Mouse (Mus musculus): ENCODE results near the gene Foxr1. TPM values are rescaled to one million over a fixed set of nuclear protein-coding genes. Genes with fewer than 3 reads are reported as not detected.
A peak's percentile ranks its signal among the peaks of the same experiment; 100 is the strongest.
"Not testable (repeated sequence)": the region's sequence is repeated elsewhere in the genome, so short reads cannot be mapped to it uniquely, and the experiment has no call there.

Gene Foxr1
- polyA plus RNA-seq, 1 experiment from 2014 or later, result not detected

DNA sequence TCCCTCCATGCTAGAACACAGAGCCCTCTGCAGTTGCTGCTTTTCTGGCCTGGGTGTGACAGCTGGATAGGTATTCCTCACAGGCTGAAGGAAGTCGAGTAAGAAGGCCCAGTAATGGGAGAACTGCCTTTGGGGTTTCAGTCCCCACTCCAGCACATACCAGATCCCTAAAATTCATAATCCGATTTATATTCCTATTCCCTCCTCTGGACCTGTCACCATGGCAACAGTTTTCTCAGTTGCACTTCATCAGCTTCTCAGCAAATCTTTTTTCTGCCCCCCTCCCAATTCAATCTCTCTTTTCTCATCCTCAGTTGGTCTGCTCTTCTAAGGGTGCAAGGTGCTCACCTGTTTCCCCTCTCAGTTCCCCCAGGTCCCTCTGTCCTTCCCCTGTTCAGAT, 27.9 kb upstream of the Foxr1 start:
- no peak for DNase-seq (ENCODE audit: low spot score)
- Histone ChIP-seq H3K27me3 (ENCODE audit: low read depth, poor library complexity, severe bottlenecking) (no peaks in the 10 kb centered on the region), H3K27ac (replicated peaks) (no peak overlapping the region), H3K36me3 (no peaks in the 10 kb centered on the region), H3K4me1 (peaks cover 13% of the 10 kb centered on the region), H3K9me3 (replicated peaks) (no peaks in the 10 kb centered on the region), H3K4me3 (no peak overlapping the region)
- 64% methylated on average over 2 of the region's 2 CpGs for WGBS

GRCm38 (mm10) chr9:44468224-44468623, 27.3 kb upstream of the Foxr1 start:
- WGBS, result 69% methylated on average over 7 of the region's 7 CpGs

GRCm38 (mm10) chr9:44461950-44462349, 21.0 kb upstream of the Foxr1 start:
- DNase-seq (ENCODE audit: low spot score), result no peak
- no peaks in the 10 kb centered on the region for H3K27me3 ChIP-seq (ENCODE audit: low read depth, poor library complexity, severe bottlenecking)
- no peak overlapping the region for H3K4me3 ChIP-seq
- H3K4me1 ChIP-seq, result peaks cover 17% of the 10 kb centered on the region
- no peaks in the 10 kb centered on the region for H3K36me3 ChIP-seq
- WGBS, result 85% methylated on average over 5 of the region's 5 CpGs
- H3K27ac ChIP-seq (replicated peaks), result no peak overlapping the region
- no peaks in the 10 kb centered on the region for H3K9me3 ChIP-seq (replicated peaks)

More at GRCm38 (mm10) chr9:44468224-44468623, 27.3 kb upstream of the Foxr1 start:
- Histone ChIP-seq H3K4me1 (peaks cover 13% of the 10 kb centered on the region), H3K36me3 (no peaks in the 10 kb centered on the region), H3K27ac (replicated peaks) (0 out of 2 replicates have a peak overlapping the region, but pooled peaks have one; percentile 6), H3K4me3 (no peak overlapping the region), H3K9me3 (replicated peaks) (no peaks in the 10 kb centered on the region), H3K27me3 (ENCODE audit: low read depth, poor library complexity, severe bottlenecking) (no peaks in the 10 kb centered on the region)
- no peak for DNase-seq (ENCODE audit: low spot score)

- peak; percentile 92 for DNase-seq (ENCODE audit: low spot score)
- Histone ChIP-seq H3K4me3 (peak overlapping the region; percentile 29), H3K4me1 (peaks cover 43% of the 10 kb centered on the region), H3K27ac (replicated peaks) (peak overlapping the region; percentile 77), H3K9me3 (replicated peaks) (no peaks in the 10 kb centered on the region), H3K27me3 (ENCODE audit: low read depth, poor library complexity, severe bottlenecking) (peaks cover 38% of the 10 kb centered on the region), H3K36me3 (no peaks in the 10 kb centered on the region)
- WGBS, result 3% methylated on average over 11 of the region's 11 CpGs
These were observed 16.3 kb upstream of the Foxr1 start for GRCm38 (mm10) chr9:44457035-44457742.

GRCm38 (mm10) chr9:44454891-44455220, 13.9 kb upstream of the Foxr1 start, which contains the start of gene Upk2:
Gene Upk2 (minus strand): TSS chr9:44454976.
- Histone ChIP-seq H3K9me3 (replicated peaks) (no peaks in the 10 kb centered on the region), H3K4me1 (peaks cover 43% of the 10 kb centered on the region), H3K27ac (replicated peaks) (peak within 1 kb of the TSS; percentile 52; the same call in 1 of the 2 replicates), H3K36me3 (no peaks in the 10 kb centered on the region), H3K27me3 (ENCODE audit: low read depth, poor library complexity, severe bottlenecking) (peaks cover 39% of the 10 kb centered on the region), H3K4me3 (no peak within 1 kb of the TSS)
- DNase-seq (ENCODE audit: low spot score), result no peak
- WGBS, result 16% methylated on average over 4 of the region's 4 CpGs

- H3K27ac ChIP-seq (replicated peaks), result peak overlapping the region; percentile 46; the same call in 1 of the 2 replicates
- H3K27me3 ChIP-seq (ENCODE audit: low read depth, poor library complexity, severe bottlenecking), result peaks cover 39% of the 10 kb centered on the region
- no peak overlapping the region for H3K4me3 ChIP-seq
- H3K4me1 ChIP-seq, result peaks cover 43% of the 10 kb centered on the region
- H3K9me3 ChIP-seq (replicated peaks), result no peaks in the 10 kb centered on the region
- 9% methylated on average over 14 of the region's 14 CpGs for WGBS
- peak; percentile 84 for DNase-seq (ENCODE audit: low spot score)
- no peaks in the 10 kb centered on the region for H3K36me3 ChIP-seq
These were observed 13.4 kb upstream of the Foxr1 start for GRCm38 (mm10) chr9:44454132-44454890.

GRCm38 (mm10) chr9:44450387-44450786, 9.5 kb upstream of the Foxr1 start:
- no peaks in the 10 kb centered on the region for H3K36me3 ChIP-seq
- H3K27me3 ChIP-seq (ENCODE audit: low read depth, poor library complexity, severe bottlenecking), result peaks cover 32% of the 10 kb centered on the region
- H3K27ac ChIP-seq (replicated peaks), result no peak overlapping the region
- H3K4me1 ChIP-seq, result peaks cover 13% of the 10 kb centered on the region
- H3K4me3 ChIP-seq, result no peak overlapping the region
- no peak for DNase-seq (ENCODE audit: low spot score)
- no peaks in the 10 kb centered on the region for H3K9me3 ChIP-seq (replicated peaks)

DNA sequence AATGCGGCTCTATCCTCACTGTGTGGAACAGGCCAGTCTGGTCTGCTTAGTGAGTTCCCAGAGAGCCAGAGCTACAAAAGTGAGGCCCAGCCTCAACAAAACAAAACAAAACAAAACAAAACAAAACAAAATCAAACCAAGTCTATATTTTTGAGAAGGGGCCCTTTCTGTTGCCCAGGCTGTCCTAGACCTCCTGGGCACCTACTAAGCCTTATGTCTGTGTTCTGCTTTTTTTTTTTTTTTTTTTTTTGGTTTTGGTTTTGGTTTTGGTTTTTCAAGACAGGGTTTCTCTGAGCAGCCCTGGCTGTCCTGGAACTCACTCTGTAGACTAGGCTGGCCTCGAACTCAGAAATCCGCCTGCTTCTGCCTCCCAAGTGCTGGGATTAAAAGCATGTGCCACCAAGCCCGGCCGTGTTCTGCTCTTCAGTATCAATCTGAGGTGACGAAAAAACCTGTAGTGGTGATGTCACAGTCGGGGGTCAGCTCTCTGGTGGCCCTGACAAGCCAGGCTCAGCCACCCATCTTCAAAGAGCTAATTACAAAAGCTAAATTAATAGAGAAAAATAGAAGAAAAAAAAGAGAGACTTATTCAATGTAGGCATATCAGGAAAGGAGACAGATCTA, 3.6 kb upstream of the Foxr1 start:
- H3K27ac ChIP-seq (replicated peaks); H3K36me3 ChIP-seq; H3K27me3 ChIP-seq (ENCODE audit: low read depth, poor library complexity, severe bottlenecking); H3K9me3 ChIP-seq (replicated peaks); DNase-seq (ENCODE audit: low spot score); H3K4me1 ChIP-seq; H3K4me3 ChIP-seq: not testable (repeated sequence)
- 84% methylated on average over 7 of the region's 7 CpGs for WGBS

DNA sequence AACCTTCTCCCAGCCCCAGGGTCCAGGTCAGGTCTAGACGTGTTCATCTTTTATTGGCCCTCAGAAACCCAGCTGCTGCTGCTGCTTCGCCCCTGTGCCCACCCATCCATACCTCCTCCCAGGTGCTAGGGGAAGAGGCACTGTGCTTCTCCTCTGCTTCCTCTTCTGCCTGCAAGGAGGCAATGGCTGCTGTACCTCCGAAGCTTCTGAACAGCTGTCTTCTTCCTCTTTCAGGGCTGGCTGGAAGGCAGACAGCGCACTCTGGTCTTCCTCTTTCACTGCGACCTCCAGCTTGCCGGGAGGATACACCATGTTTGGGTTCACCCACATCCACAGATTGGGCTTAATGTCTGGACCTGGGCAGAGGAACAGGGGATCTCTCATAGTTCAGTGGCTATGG, 5.2 kb downstream of the Foxr1 start:
- Histone ChIP-seq H3K27me3 (ENCODE audit: low read depth, poor library complexity, severe bottlenecking) (no peaks in the 10 kb centered on the region), H3K4me1 (peaks cover 8% of the 10 kb centered on the region), H3K36me3 (no peaks in the 10 kb centered on the region), H3K4me3 (no peak overlapping the region), H3K27ac (replicated peaks) (no peak overlapping the region), H3K9me3 (replicated peaks) (no peaks in the 10 kb centered on the region)
- no peak for DNase-seq (ENCODE audit: low spot score)
- 84% methylated on average over 6 of the region's 6 CpGs for WGBS

- 61% methylated on average over 5 of the region's 5 CpGs for WGBS
- Histone ChIP-seq H3K4me3 (no peak overlapping the region), H3K9me3 (replicated peaks) (no peaks in the 10 kb centered on the region), H3K27ac (replicated peaks) (no peak overlapping the region), H3K36me3 (no peaks in the 10 kb centered on the region), H3K4me1 (peaks cover 8% of the 10 kb centered on the region), H3K27me3 (ENCODE audit: low read depth, poor library complexity, severe bottlenecking) (no peaks in the 10 kb centered on the region)
- no peak for DNase-seq (ENCODE audit: low spot score)
These were observed 8.3 kb downstream of the Foxr1 start for GRCm38 (mm10) chr9:44432577-44433185.

DNA sequence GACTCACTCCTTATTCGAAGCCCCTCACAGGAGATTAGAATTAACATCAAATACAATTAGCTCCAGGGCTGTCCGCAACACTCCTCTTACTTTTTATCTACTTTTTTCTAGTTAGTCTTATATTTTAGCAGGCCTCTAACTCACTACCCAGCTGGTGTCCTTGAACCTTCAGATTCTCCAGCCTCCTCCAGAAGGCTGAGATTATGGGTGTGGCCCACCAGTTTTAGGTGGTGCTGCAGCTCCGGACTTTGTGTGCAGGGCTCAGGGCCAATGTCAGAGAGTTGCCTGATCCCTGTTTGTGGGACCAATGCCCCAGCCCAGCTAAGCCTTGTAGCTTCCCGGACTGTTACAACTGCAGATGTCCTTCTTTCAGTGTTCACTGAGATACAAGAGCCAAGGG, 17.4 kb downstream of the Foxr1 start:
- H3K27me3 ChIP-seq (ENCODE audit: low read depth, poor library complexity, severe bottlenecking), result no peaks in the 10 kb centered on the region
- no peaks in the 10 kb centered on the region for H3K9me3 ChIP-seq (replicated peaks)
- no peak overlapping the region for H3K4me3 ChIP-seq
- no peak for DNase-seq (ENCODE audit: low spot score)
- H3K27ac ChIP-seq (replicated peaks), result no peak overlapping the region
- H3K36me3 ChIP-seq, result no peaks in the 10 kb centered on the region
- H3K4me1 ChIP-seq, result no peaks in the 10 kb centered on the region
- 86% methylated on average over 4 of the region's 4 CpGs for WGBS

- 81% methylated on average over 5 of the region's 5 CpGs for WGBS
- Histone ChIP-seq H3K27ac (replicated peaks) (no peak overlapping the region), H3K36me3 (peaks cover 12% of the 10 kb centered on the region)
These were observed 20.5 kb downstream of the Foxr1 start for GRCm38 (mm10) chr9:44420280-44420898.

More at GRCm38 (mm10) chr9:44420280-44420898, 20.5 kb downstream of the Foxr1 start:
- H3K27me3 ChIP-seq (ENCODE audit: low read depth, poor library complexity, severe bottlenecking), result no peaks in the 10 kb centered on the region
- H3K9me3 ChIP-seq (replicated peaks), result no peaks in the 10 kb centered on the region
- DNase-seq (ENCODE audit: low spot score), result no peak
- H3K4me1 ChIP-seq, result peaks cover 13% of the 10 kb centered on the region
- H3K4me3 ChIP-seq, result no peak overlapping the region

Measured in midbrain, embryonic 10.5 days (tissue).